In genomic region chr10:57121514-57121913, GRCm38 (mm10) we compare ENCODE assay signal across 18 mouse cellular contexts.
"Had no signal": no experiment of that assay in that cellular context is flagged by ENCODE, and none has a peak within 500 bp of the region (broad histone marks: within the 10 kb centered on the region; RNA-seq: fewer than 3 reads in every experiment).

No protein-coding gene starts in this region.

- H3K27me3 ChIP-seq: liver, embryonic 15.5 days; lung, embryonic 15.5 days; megakaryocyte, embryonic 14.5 days; midbrain, embryonic 12.5 days; midbrain, embryonic 15.5 days; neural tube, embryonic 12.5 days; stomach, embryonic 15.5 days had no signal

- H3K4me1 ChIP-seq: liver, embryonic 15.5 days; lung, embryonic 15.5 days; megakaryocyte, embryonic 14.5 days; midbrain, embryonic 12.5 days; midbrain, embryonic 15.5 days; neural tube, embryonic 12.5 days; stomach, embryonic 15.5 days had no signal

- H3K9ac ChIP-seq: liver, embryonic 15.5 days; liver, postnatal 0 days; lung, embryonic 15.5 days; midbrain, embryonic 12.5 days; midbrain, embryonic 15.5 days; neural tube, embryonic 12.5 days; stomach, embryonic 15.5 days had no signal

- ATAC-seq: liver, postnatal 0 days; lung, postnatal 0 days; midbrain, embryonic 15.5 days had no signal

- H3K4me2 ChIP-seq: liver, embryonic 15.5 days; lung, embryonic 15.5 days; midbrain, embryonic 12.5 days; midbrain, embryonic 15.5 days; neural tube, embryonic 12.5 days; stomach, embryonic 15.5 days had no signal

- H3K36me3 ChIP-seq: liver, embryonic 15.5 days; lung, embryonic 15.5 days; midbrain, embryonic 12.5 days; midbrain, embryonic 15.5 days; neural tube, embryonic 12.5 days; stomach, embryonic 15.5 days had no signal

- DNase-seq: liver, postnatal 0 days; lung, adult 2 months; lung, postnatal 14 days; lung, postnatal 36 days; right cerebral cortex, postnatal 14 days; thymus, adult 2 months; thymus, postnatal 14 days; thymus, postnatal 36 days had no signal

- H3K4me3 ChIP-seq: liver, embryonic 15.5 days; lung, embryonic 15.5 days; megakaryocyte, embryonic 14.5 days; midbrain, embryonic 12.5 days; midbrain, embryonic 15.5 days; neural tube, embryonic 12.5 days; stomach, embryonic 15.5 days had no signal

- H3K9me3 ChIP-seq: liver, embryonic 15.5 days; lung, embryonic 15.5 days; midbrain, embryonic 12.5 days; midbrain, embryonic 15.5 days; neural tube, embryonic 12.5 days; stomach, embryonic 15.5 days had no signal

- H3K27ac ChIP-seq: liver, embryonic 15.5 days; lung, embryonic 15.5 days; macrophage; midbrain, embryonic 12.5 days; midbrain, embryonic 15.5 days; neural tube, embryonic 12.5 days; stomach, embryonic 15.5 days; stomach, postnatal 0 days had no signal
